Mouse (Mus musculus) embryonic facial prominence, embryonic 12.5 days (tissue): ENCODE measurements at regions not wholly inside any gene's neighbourhood (a gene's known extent, or its start where the extent isn't known, plus 50 kb on each side); places are given as distances from the start of the nearest gene placed in this dataset.

Experiments
- ATAC-seq: fragments of 200-750 bp; cut with Nextera tagmentation; 2 replicates; pipeline ENCODE4 v1.8.0; 2017; ENCODE audit not compliant: insufficient number of reproducible peaks, insufficient read depth, low FRiP score, low TSS enrichment
- H3K27ac ChIP-seq: fragments of 300-500 bp; sonication (generic); 2 replicates; pipeline ENCODE4 v1.5.1; 2016; ENCODE audit warnings: mild to moderate bottlenecking
- H3K27me3 ChIP-seq: fragments of 300-500 bp; sonication (generic); 2 replicates; pipeline ENCODE4 v1.6.1; 2016; ENCODE audit warnings: mild to moderate bottlenecking, moderate library complexity
- H3K36me3 ChIP-seq: fragments of 300-500 bp; sonication (generic); 2 replicates; pipeline ENCODE4 v1.6.1; 2016; ENCODE audit warnings: mild to moderate bottlenecking
- H3K4me1 ChIP-seq: fragments of 300-500 bp; sonication (generic); 2 replicates; pipeline ENCODE4 v1.6.1; 2016
- H3K4me2 ChIP-seq: fragments of 300-500 bp; sonication (generic); replicated peaks from 2 replicates; pipeline ENCODE4 v1.6.1; 2016; ENCODE audit warnings: mild to moderate bottlenecking, moderate library complexity
- H3K4me3 ChIP-seq: fragments of 300-500 bp; sonication (generic); 2 replicates; pipeline ENCODE4 v1.5.1; 2016; ENCODE audit warnings: mild to moderate bottlenecking
- H3K9ac ChIP-seq: fragments of 300-500 bp; sonication (generic); 2 replicates; pipeline ENCODE4 v1.6.1; 2016; ENCODE audit warnings: mild to moderate bottlenecking, moderate library complexity
- H3K9me3 ChIP-seq: fragments of 300-500 bp; sonication (generic); 2 replicates; pipeline ENCODE4 v1.6.1; 2016; ENCODE audit warnings: mild to moderate bottlenecking, moderate library complexity
- WGBS: fragments of 180-500 bp; shearing (Covaris S2); methylation state at CpG from one replicate; pipeline ENCODE4 v1.1.7; 2016; 5-methylcytosine and 5-hydroxymethylcytosine counted together

- Histone ChIP-seq H3K9ac (no peak overlapping the region), H3K4me3 (no peak overlapping the region), H3K4me2 (no peak overlapping the region), H3K36me3 (no peaks in the 10 kb centered on the region), H3K27me3 (no peaks in the 10 kb centered on the region), H3K9me3 (no peaks in the 10 kb centered on the region), H3K4me1 (no peaks in the 10 kb centered on the region), H3K27ac (no peak overlapping the region)
- no peak for ATAC-seq
- 63% methylated on average over 8 of the region's 8 CpGs for WGBS
Observed at GRCm38 (mm10) chr8:115473974-115474373, 233.6 kb downstream of the Maf start.

- 39% methylated on average over 9 of the region's 9 CpGs for WGBS
- no peak for ATAC-seq
- Histone ChIP-seq H3K36me3 (no peaks in the 10 kb centered on the region), H3K9ac (no peak overlapping the region), H3K27ac (no peak overlapping the region), H3K4me3 (no peak overlapping the region), H3K27me3 (no peaks in the 10 kb centered on the region), H3K4me2 (no peak overlapping the region), H3K9me3 (no peaks in the 10 kb centered on the region), H3K4me1 (peaks cover 10% of the 10 kb centered on the region; the same call in 1 of the 2 replicates)
Observed at GRCm38 (mm10) chr8:115466553-115466952, 241.0 kb downstream of the Maf start.

DNA sequence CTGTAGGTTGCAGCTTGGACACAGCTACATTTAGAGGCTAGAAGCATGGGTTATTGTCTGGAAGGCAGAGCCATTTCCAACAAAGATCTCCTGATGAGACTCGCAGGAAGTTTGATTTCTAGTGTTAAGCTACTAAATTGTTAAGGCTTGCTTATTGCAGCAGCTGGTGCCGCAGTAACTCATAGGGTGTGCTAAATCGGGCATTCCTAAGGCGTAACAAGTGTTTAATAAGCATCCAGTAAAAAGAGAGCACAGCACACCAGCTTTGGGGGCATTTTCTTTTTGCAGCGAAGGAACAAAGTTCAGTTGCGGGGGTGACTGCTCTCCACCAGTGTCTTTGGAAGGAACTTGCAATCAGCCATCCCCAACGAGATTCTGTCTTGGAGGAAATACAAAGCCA is 241.5 kb downstream of the Maf start:
- WGBS, result 64% methylated on average over 7 of the region's 7 CpGs

DNA sequence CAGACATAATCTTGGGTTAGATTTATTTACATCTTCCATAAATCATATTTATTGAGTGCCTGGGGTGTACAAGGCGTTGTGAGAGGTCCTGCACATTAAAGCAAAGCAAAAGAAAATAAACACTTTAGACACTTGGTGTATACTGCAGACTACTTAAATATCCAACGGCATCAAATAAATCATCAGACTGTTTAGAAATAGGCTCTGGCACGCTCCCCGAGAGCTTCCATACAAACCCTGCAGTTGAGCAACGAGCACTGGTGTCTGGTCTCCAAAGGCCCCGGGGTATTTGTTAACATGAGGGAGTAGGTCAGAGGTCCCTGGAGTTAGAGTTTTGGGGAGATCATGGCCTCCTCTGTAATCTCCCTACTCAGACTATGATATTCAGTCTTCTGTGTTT is 244.9 kb downstream of the Maf start:
- Histone ChIP-seq H3K4me1 (peaks cover 10% of the 10 kb centered on the region; the same call in 1 of the 2 replicates), H3K4me2 (no peak overlapping the region), H3K27me3 (no peaks in the 10 kb centered on the region), H3K27ac (no peak overlapping the region), H3K9ac (no peak overlapping the region), H3K4me3 (no peak overlapping the region), H3K9me3 (no peaks in the 10 kb centered on the region), H3K36me3 (no peaks in the 10 kb centered on the region)
- no peak for ATAC-seq
- 49% methylated on average over 6 of the region's 6 CpGs for WGBS

More for the DNA sequence above, 241.5 kb downstream of the Maf start:
- Histone ChIP-seq H3K27me3 (no peaks in the 10 kb centered on the region), H3K9ac (no peak overlapping the region), H3K4me3 (no peak overlapping the region), H3K27ac (no peak overlapping the region), H3K4me2 (no peak overlapping the region), H3K9me3 (no peaks in the 10 kb centered on the region), H3K36me3 (no peaks in the 10 kb centered on the region), H3K4me1 (peaks cover 10% of the 10 kb centered on the region; the same call in 1 of the 2 replicates)
- ATAC-seq, result no peak

DNA sequence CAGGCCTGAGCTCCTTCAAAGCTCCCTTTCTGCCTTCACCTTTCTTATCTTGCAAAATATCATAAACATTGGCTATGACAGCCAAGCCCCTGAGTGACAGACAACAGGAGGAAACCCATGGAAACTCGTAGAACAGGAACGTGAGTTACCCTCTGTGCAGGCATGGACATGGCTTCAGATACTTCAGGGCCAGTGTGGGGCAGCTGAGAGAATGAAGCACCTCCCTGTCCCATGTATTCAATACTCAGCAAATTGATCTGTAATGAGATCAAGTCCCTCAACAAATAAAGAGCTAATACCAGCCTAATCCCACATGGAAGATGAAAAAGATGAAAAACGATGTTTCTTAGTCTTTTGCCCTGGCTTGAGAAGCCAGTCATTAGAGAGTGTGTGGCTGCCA is 249.5 kb downstream of the Maf start:
- no peak for ATAC-seq
- Histone ChIP-seq H3K27me3 (no peaks in the 10 kb centered on the region), H3K4me3 (no peak overlapping the region), H3K9ac (no peak overlapping the region), H3K4me1 (peaks cover 5% of the 10 kb centered on the region), H3K9me3 (no peaks in the 10 kb centered on the region), H3K27ac (no peak overlapping the region), H3K36me3 (no peaks in the 10 kb centered on the region), H3K4me2 (no peak overlapping the region)
- WGBS, result 49% methylated on average over 3 of the region's 3 CpGs

DNA sequence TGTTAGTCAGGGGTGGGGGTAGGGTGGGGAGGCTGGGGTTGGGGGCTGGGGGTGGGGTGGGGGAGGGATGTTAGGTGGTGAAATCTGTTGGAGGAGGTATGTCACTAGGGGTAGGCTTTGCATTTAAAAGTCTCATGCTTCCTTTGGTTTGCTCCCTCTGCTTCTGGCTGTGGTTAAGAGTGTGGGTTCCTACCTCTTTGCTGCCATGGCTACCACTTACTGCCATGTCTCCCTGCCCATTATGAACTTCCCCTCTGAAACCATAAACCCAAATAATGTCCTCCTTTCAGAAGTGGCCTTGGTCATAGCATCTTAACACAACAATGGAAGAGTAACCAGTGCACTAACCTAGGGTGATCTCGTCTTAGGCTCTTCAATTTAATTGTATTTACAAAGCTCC is 256.8 kb downstream of the Maf start:
- 85% methylated on average over 1 of the region's 1 CpGs for WGBS
- Histone ChIP-seq H3K4me3 (no peak overlapping the region), H3K9ac (no peak overlapping the region), H3K27me3 (no peaks in the 10 kb centered on the region), H3K27ac (no peak overlapping the region), H3K4me2 (no peak overlapping the region), H3K4me1 (peaks cover 5% of the 10 kb centered on the region), H3K9me3 (no peaks in the 10 kb centered on the region), H3K36me3 (no peaks in the 10 kb centered on the region)
- ATAC-seq, result no peak

GRCm38 (mm10) chr8:115448367-115448766 is 259.2 kb downstream of the Maf start:
- Histone ChIP-seq H3K4me3 (no peak overlapping the region), H3K9ac (no peak overlapping the region), H3K9me3 (no peaks in the 10 kb centered on the region), H3K27me3 (no peaks in the 10 kb centered on the region), H3K4me2 (no peak overlapping the region), H3K4me1 (peaks cover 1% of the 10 kb centered on the region), H3K36me3 (no peaks in the 10 kb centered on the region), H3K27ac (no peak overlapping the region)
- no peak for ATAC-seq
- WGBS, result 67% methylated on average over 3 of the region's 3 CpGs

- WGBS, result 95% methylated on average over 5 of the region's 5 CpGs
- H3K27ac ChIP-seq, result no peak overlapping the region
- H3K4me2 ChIP-seq, result no peak overlapping the region
- H3K4me1 ChIP-seq, result no peaks in the 10 kb centered on the region
- no peaks in the 10 kb centered on the region for H3K9me3 ChIP-seq
- H3K9ac ChIP-seq, result no peak overlapping the region
- H3K36me3 ChIP-seq, result no peaks in the 10 kb centered on the region
- H3K4me3 ChIP-seq, result no peak overlapping the region
- no peak for ATAC-seq
- H3K27me3 ChIP-seq, result 0 out of 2 replicates have a peak, but pooled peaks cover 2% of the 10 kb centered on the region
Observed at GRCm38 (mm10) chr8:115444519-115444918, 263.1 kb downstream of the Maf start.

DNA sequence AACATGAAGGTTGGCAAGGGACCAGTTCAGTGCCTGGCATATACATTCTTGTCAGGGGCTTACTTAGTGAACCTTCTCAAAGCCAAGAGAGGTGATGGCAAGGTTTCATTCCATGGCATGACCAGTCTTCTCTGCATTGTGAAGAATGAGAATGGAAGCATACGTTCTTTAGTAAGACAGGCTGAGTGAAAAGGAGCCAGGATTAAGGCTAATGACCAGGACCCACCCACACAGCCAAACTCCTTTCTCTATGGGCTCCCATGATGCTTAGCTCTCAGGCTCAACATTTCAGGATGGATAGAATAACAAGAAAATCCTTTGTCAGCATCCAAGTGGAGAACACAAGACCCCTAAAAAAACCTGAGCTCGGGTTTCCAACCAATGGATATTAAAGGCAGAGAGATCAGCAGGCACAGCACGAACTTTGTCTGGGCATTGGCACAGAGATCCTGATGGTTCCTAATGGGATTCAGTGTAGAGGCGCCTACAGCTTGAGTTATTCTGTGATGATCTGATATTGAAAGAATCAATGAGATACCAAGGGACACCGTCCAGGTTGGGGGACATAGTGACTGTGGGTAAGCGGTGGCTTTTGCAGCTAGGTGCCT is 265.5 kb downstream of the Maf start:
- Histone ChIP-seq H3K9me3 (no peaks in the 10 kb centered on the region), H3K9ac (no peak overlapping the region), H3K27me3 (0 out of 2 replicates have a peak, but pooled peaks cover 3% of the 10 kb centered on the region), H3K4me2 (no peak overlapping the region), H3K4me1 (no peaks in the 10 kb centered on the region), H3K4me3 (no peak overlapping the region), H3K36me3 (no peaks in the 10 kb centered on the region), H3K27ac (no peak overlapping the region)
- no peak for ATAC-seq
- 79% methylated on average over 6 of the region's 6 CpGs for WGBS

DNA sequence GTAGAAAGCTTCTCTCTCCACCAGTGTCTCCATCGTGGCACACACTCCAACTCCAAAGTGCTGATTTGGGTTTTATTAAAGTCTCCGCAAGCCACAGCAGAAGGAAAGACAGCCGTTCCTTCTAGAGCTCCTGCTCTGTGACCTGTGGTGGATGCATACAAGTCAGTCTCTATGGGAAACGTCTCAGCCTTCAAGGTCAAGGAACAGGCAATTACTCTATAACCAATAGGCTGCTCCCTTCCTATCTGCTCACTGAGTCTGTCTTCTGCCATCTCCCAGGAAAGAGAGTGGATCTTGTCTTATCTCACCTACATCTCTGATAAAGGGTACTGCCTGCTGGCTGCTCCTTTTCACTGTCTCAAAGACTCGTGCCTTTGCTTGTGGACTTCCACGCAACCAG is 266.3 kb downstream of the Maf start:
- Histone ChIP-seq H3K27me3 (0 out of 2 replicates have a peak, but pooled peaks cover 3% of the 10 kb centered on the region), H3K9ac (no peak overlapping the region), H3K4me3 (no peak overlapping the region), H3K4me1 (no peaks in the 10 kb centered on the region), H3K4me2 (no peak overlapping the region), H3K36me3 (no peaks in the 10 kb centered on the region), H3K27ac (no peak overlapping the region), H3K9me3 (no peaks in the 10 kb centered on the region)
- WGBS, result 77% methylated on average over 6 of the region's 6 CpGs
- no peak for ATAC-seq

DNA sequence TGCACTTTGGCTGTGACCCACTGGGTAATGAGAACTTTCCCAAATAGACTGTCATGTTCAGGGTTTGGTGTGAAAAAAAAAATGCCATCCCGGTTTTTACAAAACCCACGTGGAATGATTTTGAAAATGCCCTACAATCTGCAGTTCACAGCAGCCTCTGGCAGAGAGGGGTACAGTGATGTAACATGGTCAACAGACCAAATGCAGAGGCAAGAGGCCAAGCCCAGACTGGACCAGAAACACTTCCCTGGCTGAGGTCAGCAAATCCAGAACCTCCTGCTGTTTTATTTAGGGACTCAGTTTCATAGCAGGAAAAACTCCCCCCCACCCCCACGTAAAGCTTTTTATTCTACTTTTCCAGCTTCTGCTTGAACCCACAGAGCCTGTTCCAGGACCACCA is 267.4 kb downstream of the Maf start:
- H3K9ac ChIP-seq, result no peak overlapping the region
- ATAC-seq, result no peak
- H3K27ac ChIP-seq, result no peak overlapping the region
- H3K4me3 ChIP-seq, result no peak overlapping the region
- WGBS, result 77% methylated on average over 3 of the region's 3 CpGs
- no peaks in the 10 kb centered on the region for H3K36me3 ChIP-seq
- no peaks in the 10 kb centered on the region for H3K9me3 ChIP-seq
- H3K4me1 ChIP-seq, result no peaks in the 10 kb centered on the region
- H3K4me2 ChIP-seq, result no peak overlapping the region
- H3K27me3 ChIP-seq, result 0 out of 2 replicates have a peak, but pooled peaks cover 3% of the 10 kb centered on the region

GRCm38 (mm10) chr8:115439512-115439911 is 268.1 kb downstream of the Maf start:
- Histone ChIP-seq H3K27ac (no peak overlapping the region), H3K9me3 (no peaks in the 10 kb centered on the region), H3K4me2 (no peak overlapping the region), H3K36me3 (no peaks in the 10 kb centered on the region), H3K4me3 (no peak overlapping the region), H3K9ac (no peak overlapping the region), H3K4me1 (no peaks in the 10 kb centered on the region), H3K27me3 (0 out of 2 replicates have a peak, but pooled peaks cover 3% of the 10 kb centered on the region)
- no peak for ATAC-seq
- 77% methylated on average over 5 of the region's 5 CpGs for WGBS
